Mouse (Mus musculus) heart, embryonic 10.5 days (tissue): Measurements from ENCODE around the gene Ufsp1. TPM values are rescaled to one million over a fixed set of nuclear protein-coding genes. Genes with fewer than 3 reads are reported as not detected.
A peak's percentile ranks its signal among the peaks of the same experiment; 100 is the strongest.
"Not testable (repeated sequence)": the region's sequence is repeated elsewhere in the genome, so short reads cannot be mapped to it uniquely, and the experiment has no call there.

ENCODE experiments used
- DNase-seq: peaks from one replicate; pipeline ENCODE4 v3.0.0-alpha.2; 2017; ENCODE audit warnings: low spot score
- H3K27ac ChIP-seq: fragments of 300-500 bp; sonication (generic); 2 replicates; pipeline ENCODE4 v1.5.1; 2016; ENCODE audit warnings: mild to moderate bottlenecking
- H3K27me3 ChIP-seq: fragments of 300-500 bp; sonication (generic); 2 replicates; pipeline ENCODE4 v1.6.1; 2016; ENCODE audit warnings: mild to moderate bottlenecking; ENCODE audit not compliant: poor library complexity, insufficient read depth, severe bottlenecking
- H3K36me3 ChIP-seq: fragments of 300-500 bp; sonication (generic); 2 replicates; pipeline ENCODE4 v1.6.1; 2016; ENCODE audit warnings: mild to moderate bottlenecking, moderate library complexity
- H3K4me1 ChIP-seq: fragments of 300-500 bp; sonication (generic); 2 replicates; pipeline ENCODE4 v1.6.1; 2016; ENCODE audit warnings: mild to moderate bottlenecking
- H3K4me3 ChIP-seq: fragments of 300-500 bp; sonication (generic); 2 replicates; pipeline ENCODE4 v1.5.1; 2016; ENCODE audit warnings: mild to moderate bottlenecking, moderate library complexity
- H3K9me3 ChIP-seq: fragments of 300-500 bp; sonication (generic); 2 replicates; pipeline ENCODE4 v1.6.1; 2016; ENCODE audit warnings: mild to moderate bottlenecking, moderate library complexity
- WGBS: fragments of 180-500 bp; shearing (Covaris S2); methylation state at CpG from one replicate; pipeline ENCODE4 v1.1.7; 2016; 5-methylcytosine and 5-hydroxymethylcytosine counted together
- polyA plus RNA-seq: library from polyadenylated mRNA; unstranded; fragments of >200 nt; fragmentation: Nextera tagmentation; extraction: Ambion mirVana; gene quantifications from 2 replicates; pipeline ENCODE4 v1.2.1, GENCODE M21; 2016

Gene Ufsp1
- 11.1 and 12.3 TPM in 2 replicates for polyA plus RNA-seq

DNA sequence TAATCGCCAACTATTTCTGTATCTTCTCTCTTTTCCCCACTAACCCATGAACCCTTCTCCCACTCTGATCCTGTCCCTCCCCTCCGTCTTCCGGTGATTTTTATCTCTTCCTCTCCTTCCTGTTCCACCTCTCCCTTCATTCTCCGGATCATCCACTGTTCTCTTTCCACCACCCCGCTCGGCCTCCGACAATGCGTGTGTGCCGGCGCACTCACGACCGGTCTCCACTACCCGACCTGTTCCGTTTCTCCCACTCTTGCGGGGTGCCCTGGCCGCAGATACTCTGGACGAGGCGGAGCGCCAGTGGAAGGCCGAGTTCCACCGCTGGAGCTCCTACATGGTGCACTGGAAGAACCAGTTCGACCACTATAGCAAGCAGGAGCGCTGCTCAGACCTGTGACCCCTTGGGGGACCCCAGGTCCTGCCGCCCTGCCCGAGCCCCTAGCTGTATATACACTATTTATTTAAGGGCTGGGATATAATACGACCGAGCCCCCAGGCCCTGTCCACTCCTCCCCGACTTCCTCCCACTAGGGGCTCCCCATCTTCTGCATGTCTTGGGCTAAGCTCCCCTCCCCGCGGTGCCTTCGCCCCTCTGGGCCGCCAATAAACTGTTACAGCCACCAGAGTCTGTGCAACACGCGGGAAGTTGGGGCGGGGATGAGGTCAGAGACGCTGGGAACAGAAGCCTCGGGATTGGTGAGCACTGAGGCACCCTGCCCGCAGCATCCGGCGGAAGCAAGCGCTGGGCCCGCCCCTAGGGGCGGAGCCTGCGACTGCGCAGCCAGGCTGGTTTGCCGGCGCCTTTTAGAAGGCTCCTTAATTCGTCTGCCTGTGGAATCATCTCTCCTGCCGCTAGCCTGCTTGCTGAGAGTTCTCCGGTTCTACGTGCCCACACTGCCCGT is at the start of gene Ufsp1:
Gene Ufsp1 (plus strand): TSS at position 791 of the 905 bp plus-strand sequence.
- DNase-seq: peak; percentile 98
- Histone ChIP-seq H3K4me3 (peak within 1 kb of the TSS; percentile 74), H3K36me3 (peaks cover 42% of the 10 kb centered on the region), H3K4me1 (peaks cover 47% of the 10 kb centered on the region), H3K27me3 (peaks cover 38% of the 10 kb centered on the region), H3K27ac (peak within 1 kb of the TSS; percentile 94), H3K9me3 (no peaks in the 10 kb centered on the region)
- under 1% methylated on average over 52 of the region's 52 CpGs for WGBS

GRCm38 (mm10) chr5:137263897-137264720 is 30.3 kb upstream of the Ufsp1 start:
- Histone ChIP-seq H3K4me3 (no peak overlapping the region), H3K9me3 (no peaks in the 10 kb centered on the region), H3K4me1 (peaks cover 6% of the 10 kb centered on the region; the same call in 1 of the 2 replicates), H3K27me3 (peaks cover 15% of the 10 kb centered on the region; the same call in 1 of the 2 replicates), H3K36me3 (no peaks in the 10 kb centered on the region), H3K27ac (no peak overlapping the region)
- 74% methylated on average over 14 of the region's 14 CpGs for WGBS
- DNase-seq: no peak

GRCm38 (mm10) chr5:137264787-137265186 is 29.6 kb upstream of the Ufsp1 start:
- Histone ChIP-seq H3K9me3 (no peaks in the 10 kb centered on the region), H3K27me3 (peaks cover 15% of the 10 kb centered on the region; the same call in 1 of the 2 replicates), H3K27ac (no peak overlapping the region), H3K4me3 (no peak overlapping the region), H3K36me3 (no peaks in the 10 kb centered on the region), H3K4me1 (peaks cover 6% of the 10 kb centered on the region; the same call in 1 of the 2 replicates)
- DNase-seq: no peak
- WGBS: 90% methylated on average over 11 of the region's 11 CpGs

DNA sequence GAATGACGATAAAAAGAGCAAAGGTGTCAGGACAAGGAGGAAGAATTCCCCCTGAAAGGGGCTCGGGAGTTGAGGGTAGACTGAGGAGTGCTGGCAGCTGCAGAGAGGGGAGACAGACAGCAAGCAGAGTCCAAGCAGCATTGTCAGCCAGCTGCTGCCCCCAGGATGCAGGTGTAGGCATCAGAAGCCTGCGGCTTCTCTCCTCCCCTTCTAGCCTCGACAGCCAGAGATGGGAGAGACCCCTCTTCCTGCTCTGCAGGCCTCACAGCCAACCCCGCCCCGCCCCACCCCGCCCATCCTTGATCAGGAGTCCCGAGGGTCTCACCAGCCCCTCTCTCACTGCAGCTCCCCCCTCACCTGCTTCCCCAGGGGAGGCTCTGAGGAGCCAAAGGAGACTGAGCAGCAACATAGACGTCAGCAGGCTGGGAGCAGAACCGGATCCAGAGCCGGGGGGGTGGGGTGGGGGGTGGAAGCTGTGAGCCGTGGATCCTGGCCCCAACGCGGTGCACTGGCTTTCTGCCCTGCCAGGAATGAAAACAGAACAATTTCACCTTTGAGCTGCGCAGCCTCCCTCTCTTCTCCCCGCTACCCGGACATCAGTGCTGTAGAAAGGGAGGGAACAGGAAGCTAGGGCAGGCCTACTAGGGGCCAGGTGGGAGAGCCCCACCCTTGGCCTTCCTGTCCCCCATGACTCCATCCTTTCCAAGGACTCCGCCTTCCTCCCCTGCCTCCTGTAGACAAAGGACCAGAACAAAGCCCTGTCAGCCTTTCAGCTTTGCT is 26.1 kb upstream of the Ufsp1 start:
- WGBS: 30% methylated on average over 16 of the region's 18 CpGs
- Histone ChIP-seq H3K4me1 (peaks cover 6% of the 10 kb centered on the region; the same call in 1 of the 2 replicates), H3K27ac (no peak overlapping the region), H3K36me3 (no peaks in the 10 kb centered on the region), H3K27me3 (peaks cover 15% of the 10 kb centered on the region; the same call in 1 of the 2 replicates), H3K4me3 (peak overlapping the region; percentile 7; the same call in 1 of the 2 replicates), H3K9me3 (no peaks in the 10 kb centered on the region)
- no peak for DNase-seq

DNA sequence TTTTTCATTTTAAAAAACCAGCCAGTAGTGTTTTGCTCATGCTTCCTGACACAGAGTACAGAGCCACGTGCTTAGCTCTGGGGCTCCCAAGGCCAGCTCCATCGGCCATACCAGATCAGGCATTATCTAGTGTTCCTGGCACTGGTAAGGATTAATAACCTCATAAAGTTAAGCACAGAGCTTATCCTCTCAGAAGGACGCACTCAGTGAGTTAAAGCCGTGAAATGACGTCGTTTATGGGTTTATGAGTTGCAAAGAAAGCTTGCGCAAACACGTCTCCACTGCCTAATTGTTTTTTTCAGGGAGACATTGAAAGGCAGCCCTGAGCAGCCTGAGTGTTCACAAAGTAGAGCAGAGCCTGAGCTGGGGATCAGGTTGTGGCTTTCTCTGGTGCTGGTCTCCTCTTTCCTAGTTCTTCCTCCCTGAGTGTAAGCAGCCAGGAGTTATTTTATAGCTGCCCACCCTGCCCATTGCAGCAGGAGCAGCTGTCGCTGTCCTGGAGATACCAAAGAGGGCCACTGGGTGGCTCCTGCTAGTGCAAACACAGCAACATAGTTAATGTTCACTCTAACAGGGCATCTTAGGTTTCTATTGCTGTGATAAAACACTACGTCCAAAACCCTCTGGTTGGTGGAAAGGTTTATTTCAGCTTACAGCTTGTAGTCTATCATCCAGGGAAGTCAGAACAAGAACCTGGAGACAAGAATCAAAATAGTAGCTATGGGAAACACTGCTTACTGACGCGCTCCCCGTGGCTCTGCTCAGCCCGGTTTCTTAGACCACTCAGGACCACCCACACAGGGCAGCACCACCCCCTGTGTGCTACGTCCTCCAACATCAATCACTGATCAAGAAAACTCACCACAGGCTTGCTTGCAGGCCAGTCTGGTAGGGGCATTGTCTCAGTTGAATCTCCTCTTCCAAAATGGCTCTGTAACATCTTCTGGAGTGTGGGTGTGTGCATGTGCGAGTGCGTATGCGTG is 16.8 kb upstream of the Ufsp1 start:
- Histone ChIP-seq H3K4me3 (no peak overlapping the region), H3K9me3 (0 out of 2 replicates have a peak, but pooled peaks cover 4% of the 10 kb centered on the region), H3K27me3 (no peaks in the 10 kb centered on the region), H3K27ac (no peak overlapping the region), H3K36me3 (no peaks in the 10 kb centered on the region), H3K4me1 (no peaks in the 10 kb centered on the region)
- 59% methylated on average over 18 of the region's 18 CpGs for WGBS
- DNase-seq: no peak

DNA sequence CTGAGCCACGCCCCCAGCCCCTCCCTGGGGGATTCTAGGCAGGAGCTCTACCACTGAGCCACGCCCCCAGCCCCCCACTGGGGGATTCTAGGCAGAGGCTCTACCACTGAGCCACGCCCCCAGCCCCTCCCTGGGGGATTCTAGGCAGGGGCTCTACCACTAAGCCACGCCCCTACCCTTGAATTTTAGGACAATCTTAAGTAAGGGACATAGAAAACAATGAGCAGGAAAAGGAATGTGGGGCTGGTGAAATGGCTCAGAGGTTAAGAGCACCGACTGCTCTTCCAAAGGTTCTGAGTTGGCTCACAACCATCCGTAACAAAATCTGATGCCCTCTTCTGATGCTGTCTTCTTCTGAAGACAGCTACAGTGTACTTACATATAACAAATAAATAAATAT is 10.0 kb upstream of the Ufsp1 start:
- Histone ChIP-seq H3K27me3 (peaks cover 26% of the 10 kb centered on the region), H3K4me1 (peaks cover 31% of the 10 kb centered on the region)
- not testable (repeated sequence) for H3K4me3 ChIP-seq, H3K36me3 ChIP-seq, H3K27ac ChIP-seq, H3K9me3 ChIP-seq, DNase-seq
- WGBS: 79% methylated on average over 6 of the region's 6 CpGs

DNA sequence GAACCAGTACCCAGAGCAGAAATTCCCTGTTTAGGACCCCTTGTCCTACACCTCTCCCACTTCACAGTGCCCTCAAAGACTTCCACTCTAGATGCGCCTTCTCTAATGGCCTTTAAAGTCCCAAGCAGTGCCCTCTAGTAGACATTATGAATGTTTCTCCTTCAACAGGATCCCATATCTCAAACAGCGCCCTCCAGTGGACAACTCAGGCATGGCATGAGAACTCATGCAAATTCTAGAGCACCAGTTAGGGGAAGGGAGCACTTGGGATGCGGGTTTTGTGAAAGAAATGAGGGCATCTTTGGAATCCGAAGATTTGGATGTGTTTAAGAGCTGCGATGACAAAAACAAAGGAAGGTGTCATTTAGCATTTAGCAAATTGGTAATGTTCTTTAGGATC is 9.4 kb upstream of the Ufsp1 start:
- no peak overlapping the region for H3K4me3 ChIP-seq
- H3K9me3 ChIP-seq: no peaks in the 10 kb centered on the region
- H3K4me1 ChIP-seq: peaks cover 37% of the 10 kb centered on the region
- H3K27me3 ChIP-seq: peaks cover 32% of the 10 kb centered on the region
- no peaks in the 10 kb centered on the region for H3K36me3 ChIP-seq
- DNase-seq: no peak
- no peak overlapping the region for H3K27ac ChIP-seq
- WGBS: 60% methylated on average over 5 of the region's 5 CpGs

GRCm38 (mm10) chr5:137285986-137286385 is 8.4 kb upstream of the Ufsp1 start:
- 57% methylated on average over 7 of the region's 7 CpGs for WGBS
- H3K9me3 ChIP-seq: no peaks in the 10 kb centered on the region

DNA sequence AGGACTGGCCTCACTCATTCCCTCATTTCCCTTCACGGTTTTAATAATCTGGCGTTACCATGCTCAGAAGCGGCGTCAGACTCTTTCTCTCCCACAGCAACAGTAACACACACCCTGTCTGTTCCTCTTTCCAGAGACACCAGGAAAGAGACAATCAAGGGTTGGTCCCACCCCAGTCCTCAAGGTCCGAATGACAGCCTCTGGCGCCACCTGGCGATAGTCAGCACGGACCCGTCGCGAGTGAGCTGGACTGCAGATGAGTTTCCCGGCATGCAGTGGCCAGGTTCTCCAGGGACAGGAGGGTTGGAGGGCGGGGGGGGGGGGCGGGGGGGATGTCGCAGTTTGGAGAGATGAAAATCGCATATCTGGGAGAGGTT is 7.8 kb upstream of the Ufsp1 start:
- Histone ChIP-seq H3K4me3 (peak overlapping the region; percentile 64), H3K4me1 (peaks cover 43% of the 10 kb centered on the region), H3K9me3 (no peaks in the 10 kb centered on the region), H3K27ac (peak overlapping the region; percentile 81; the same call in 1 of the 2 replicates), H3K27me3 (peaks cover 48% of the 10 kb centered on the region), H3K36me3 (no peaks in the 10 kb centered on the region)
- DNase-seq: peak; percentile 96
- WGBS: under 1% methylated on average over 16 of the region's 16 CpGs

More at GRCm38 (mm10) chr5:137285986-137286385, 8.4 kb upstream of the Ufsp1 start:
- DNase-seq: no peak
- peaks cover 43% of the 10 kb centered on the region for H3K4me1 ChIP-seq
- no peak overlapping the region for H3K4me3 ChIP-seq
- H3K27me3 ChIP-seq: peaks cover 42% of the 10 kb centered on the region
- no peak overlapping the region for H3K27ac ChIP-seq
- no peaks in the 10 kb centered on the region for H3K36me3 ChIP-seq

DNA sequence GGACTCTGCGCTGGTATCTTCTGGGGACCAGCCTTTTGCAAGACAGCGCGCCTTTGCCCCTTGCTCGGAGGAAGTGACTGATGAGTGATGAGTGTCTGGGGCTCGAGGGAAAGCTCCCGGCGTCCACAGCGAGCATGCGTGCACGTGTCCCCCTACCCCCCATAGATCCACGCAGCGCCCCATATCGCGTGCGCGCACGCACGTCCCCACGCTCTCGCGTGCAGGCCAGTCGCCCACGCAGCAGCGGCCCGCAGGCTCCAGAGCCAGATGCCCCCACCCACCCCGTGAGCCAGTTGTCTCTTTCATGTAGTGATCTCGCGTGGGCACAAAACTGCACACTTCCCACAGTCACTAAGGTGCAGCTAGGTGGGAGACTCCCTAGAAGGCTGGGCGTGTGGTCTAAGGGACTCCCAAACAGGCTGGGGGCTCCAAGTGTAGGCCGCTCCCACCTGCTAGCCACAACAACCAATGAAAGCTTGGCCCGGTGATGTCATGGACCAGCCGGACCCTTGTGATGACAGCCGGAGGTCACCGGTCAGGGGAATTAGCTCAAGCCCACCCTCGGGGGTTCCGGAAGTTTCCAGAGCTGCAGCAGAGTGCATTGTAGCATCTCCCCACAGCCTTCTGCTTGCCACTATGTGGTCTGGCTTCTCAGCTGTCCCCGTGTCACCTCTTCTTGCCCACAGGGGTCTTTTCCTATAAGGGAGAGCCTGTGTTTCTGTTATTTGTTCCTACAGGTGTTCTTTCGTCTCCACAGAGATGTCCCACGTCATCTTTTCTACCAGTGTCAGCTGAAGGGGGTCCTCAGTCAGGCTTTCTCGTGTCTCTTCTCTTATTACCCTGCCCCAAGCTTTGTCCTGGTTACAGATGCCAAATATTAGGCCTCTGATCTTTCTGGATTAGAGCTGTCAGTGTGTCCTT is 7.1 kb upstream of the Ufsp1 start, which contains the start of gene Ache:
Gene Ache (plus strand): TSS at position 488 of the 921 bp plus-strand sequence.
- H3K27me3 ChIP-seq: peaks cover 53% of the 10 kb centered on the region
- DNase-seq: peak; percentile 90
- WGBS: 2% methylated on average over 40 of the region's 40 CpGs

More for the DNA sequence above, 7.1 kb upstream of the Ufsp1 start, which contains the start of gene Ache:
- Histone ChIP-seq H3K4me1 (peaks cover 43% of the 10 kb centered on the region), H3K36me3 (no peaks in the 10 kb centered on the region), H3K27ac (peak within 1 kb of the TSS; percentile 81), H3K9me3 (no peaks in the 10 kb centered on the region), H3K4me3 (peak within 1 kb of the TSS; percentile 64)
